Mouse (Mus musculus): ENCODE measurements at regions not wholly inside any gene's neighbourhood (a gene's known extent, or its start where the extent isn't known, plus 50 kb on each side); places are given as distances from the start of the nearest gene placed in this dataset.
A peak's percentile ranks its signal among the peaks of the same experiment; 100 is the strongest.

DNA sequence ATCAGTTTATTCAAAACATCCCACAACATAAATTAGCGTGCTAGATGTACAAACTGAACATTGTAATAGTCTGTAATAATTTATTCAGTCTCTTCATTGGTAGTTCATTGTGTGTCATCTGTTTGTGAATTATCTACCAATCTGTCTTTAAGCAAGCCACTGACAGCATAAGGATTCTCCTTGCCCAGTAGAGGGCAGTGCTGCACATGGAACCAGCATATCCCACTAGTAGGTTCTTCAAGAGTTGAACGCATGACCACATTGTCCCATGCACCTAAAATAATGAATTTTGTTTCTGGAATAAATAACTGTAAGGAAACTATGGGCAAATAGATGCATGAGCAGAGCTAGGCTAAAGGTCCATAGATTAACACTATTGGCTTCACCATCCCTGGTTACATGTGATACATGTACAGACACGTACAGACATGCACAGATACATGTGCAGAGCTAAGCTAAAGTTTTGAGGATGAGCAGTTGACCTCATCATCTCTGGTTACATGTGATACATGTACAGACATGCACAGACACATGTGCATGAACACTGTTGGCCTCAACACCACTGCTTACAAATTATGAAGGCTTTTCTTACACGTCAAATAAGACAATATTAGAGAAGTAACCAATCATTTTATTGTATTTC lies 143.0 kb upstream of the Ctnnd2 start:
- DNase-seq (ENCODE audit: low read depth) = peak; percentile 69

DNA sequence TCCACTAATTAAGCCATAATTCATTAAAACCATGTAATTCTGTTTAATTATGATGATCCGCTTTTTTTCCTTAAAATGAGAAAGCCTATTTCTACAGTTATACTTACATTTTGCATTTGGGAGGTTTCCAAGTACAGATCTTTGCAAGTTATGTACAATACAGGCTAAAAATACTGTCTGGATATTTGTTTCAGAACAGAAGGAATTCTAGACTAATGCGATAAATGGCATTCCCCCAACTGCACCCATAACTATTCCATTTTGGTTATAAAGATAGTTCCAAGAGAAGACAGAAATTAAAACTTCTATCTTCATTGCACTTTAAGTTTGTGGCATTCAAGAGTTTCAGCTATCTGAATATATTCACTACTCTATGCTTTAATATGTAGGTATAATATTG lies 137.0 kb upstream of the Ctnnd2 start:
- no peak for DNase-seq (ENCODE audit: low read depth)

DNA sequence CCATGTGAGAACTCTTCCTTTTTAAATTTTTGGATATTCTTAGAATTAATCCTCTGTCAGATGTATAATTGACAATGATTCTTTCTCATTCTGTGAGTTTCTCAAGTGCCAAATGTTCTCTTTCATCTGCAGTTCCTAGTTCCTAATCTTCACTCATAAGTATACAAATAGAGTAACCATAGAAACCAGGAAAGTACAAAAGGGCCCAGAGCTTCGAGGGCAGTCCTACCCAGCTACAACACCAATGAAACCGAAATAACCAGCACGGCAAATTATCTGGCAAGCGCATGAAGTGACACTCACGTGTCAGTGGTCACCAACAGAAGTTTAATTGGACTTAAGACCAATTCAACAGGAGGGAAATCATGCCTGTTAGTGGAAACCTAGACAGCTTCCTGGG lies 121.5 kb upstream of the Ctnnd2 start:
- no peak for DNase-seq (ENCODE audit: low read depth)

DNA sequence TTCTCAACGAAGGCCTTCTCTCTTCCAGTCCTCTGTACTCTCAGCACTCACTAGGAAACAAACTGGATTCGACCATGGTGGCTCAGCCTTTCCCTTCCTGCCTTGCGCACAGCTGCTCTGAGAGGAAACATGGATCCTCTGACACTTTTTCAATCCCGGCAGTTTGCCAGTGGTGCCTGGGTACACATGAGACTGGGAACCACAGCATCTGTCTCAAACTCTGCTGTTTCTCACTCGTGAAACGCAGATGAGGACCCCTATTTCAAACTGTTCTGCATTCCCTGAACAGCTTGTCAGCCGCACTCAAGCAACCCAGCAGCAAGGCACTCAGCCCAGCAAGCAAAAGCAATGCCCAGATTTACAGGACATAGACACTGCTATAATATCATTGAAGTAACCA lies 112.6 kb upstream of the Ctnnd2 start:
- DNase-seq (ENCODE audit: low read depth) = no peak

DNA sequence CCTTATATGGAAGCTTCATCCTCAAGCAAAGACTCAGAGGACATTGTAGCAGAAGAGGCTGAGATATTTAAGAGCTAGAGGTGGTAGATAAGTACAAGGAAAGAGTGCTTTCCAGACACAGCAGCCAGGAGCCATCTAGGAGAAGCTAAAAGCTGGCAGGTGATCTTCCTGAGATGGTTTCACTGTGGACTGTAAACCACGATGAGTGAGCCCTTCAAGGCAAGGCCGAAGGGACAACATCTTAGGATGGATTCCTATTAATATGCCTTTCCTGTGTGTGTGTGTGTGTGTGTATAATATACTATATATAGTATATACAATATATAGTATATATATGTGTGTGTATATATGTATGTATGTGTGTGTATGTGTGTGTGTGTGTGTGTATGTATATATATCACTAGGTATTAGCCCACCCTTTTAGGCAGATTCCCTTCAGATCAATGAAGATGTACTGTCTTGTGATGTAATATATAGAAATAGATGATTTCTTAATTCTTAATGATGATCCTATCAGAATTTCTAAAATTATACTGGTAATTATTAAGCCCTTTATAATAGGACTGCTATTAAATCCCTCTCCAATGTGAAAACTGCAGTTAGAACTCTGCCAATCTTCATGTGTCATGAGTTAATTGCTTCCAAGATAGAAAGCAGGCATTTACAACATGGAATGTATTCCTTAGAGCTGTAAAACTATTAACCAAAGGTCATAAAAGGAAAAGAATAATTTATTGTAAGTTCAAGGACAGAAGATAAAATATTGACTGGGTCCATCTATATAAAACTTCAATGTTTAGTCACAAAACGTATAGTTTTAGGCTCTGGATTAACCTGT lies 111.7 kb upstream of the Ctnnd2 start:
- DNase-seq (ENCODE audit: low read depth) = no peak

DNA sequence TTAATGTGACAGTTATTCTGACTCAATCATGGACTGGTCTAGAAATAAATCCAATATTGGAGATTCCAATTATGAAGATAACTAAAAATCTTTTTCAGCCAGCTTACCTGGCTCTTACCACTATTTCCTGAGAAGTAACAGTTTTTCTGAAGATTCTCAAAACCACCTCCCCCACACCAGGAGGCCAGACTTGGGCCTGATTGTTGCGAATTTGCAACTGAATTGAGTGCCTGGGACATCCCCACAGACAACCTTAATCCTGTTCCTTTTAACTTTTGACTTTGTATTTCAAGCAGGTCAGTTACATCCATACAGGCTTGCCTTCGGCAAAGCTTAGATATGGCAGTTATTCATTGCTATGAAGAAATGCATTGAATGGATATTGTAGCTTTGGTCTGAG lies 100.7 kb upstream of the Ctnnd2 start:
- no peak for DNase-seq (ENCODE audit: low read depth)

DNA sequence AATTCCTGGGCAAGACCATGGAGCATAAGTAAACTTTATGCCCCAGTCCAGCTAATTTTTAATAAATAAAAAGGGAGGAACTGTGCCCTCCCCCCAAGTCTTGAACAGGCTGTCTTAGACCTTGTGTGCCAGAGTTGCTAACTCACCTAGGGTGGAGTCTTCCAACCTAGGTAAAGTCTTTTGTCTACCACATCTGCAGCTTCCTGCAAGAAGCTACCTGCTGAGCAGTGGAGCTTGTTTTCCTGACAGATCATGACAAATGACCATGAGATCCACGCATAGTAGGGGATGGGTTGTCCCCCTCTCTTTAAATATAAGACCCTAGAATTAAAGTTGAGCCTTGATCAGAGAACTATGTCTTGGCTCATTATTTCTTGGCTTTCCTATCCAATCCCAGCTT lies 100.1 kb upstream of the Ctnnd2 start:
- no peak for DNase-seq (ENCODE audit: low read depth)

DNA sequence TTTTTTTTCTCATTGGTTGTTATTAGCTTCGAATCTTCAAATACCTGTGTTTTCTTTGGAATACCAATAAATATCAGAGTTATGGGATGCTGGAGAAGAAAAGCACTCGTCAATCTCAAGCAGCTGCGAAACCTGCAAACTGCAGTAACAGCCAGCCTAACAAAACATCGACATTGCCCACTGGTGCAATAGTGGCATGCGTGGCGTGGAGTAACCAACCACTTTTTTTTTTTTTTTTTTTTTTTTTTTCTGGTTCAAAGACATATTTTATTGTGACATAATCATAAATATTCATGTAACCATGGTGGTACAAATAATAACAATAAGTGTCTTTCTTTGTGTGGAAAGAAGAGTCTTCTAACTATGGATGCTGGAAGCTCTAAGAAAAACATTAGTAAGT lies 85.3 kb upstream of the Ctnnd2 start:
- DNase-seq (ENCODE audit: low read depth) = no peak

DNA sequence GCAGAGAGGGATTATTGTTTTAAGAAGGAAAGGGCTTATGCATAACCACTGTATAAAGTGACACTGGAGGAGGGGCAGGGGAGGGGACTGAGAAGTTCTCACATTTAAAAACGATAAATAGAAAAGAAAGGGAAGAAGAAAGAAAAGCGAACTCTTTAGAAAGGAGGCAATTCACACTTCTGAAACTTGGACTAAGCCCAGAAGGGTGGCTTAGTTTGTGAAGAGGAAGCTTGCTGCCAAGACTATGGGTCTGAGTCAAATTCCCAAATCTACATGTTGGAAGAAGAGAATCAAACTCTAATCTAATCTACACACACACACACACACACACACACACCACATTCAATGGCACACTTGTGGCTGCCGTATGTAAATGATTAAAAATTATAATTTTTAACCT lies 50.3 kb upstream of the Ctnnd2 start:
- no peak for DNase-seq (ENCODE audit: low read depth)
